Mouse (Mus musculus) cerebellum, adult 11 months (tissue): ENCODE results near the gene Atp5h.
"Not testable (repeated sequence)": the region's sequence is repeated elsewhere in the genome, so short reads cannot be mapped to it uniquely, and the experiment has no call there.

Experiments
- DNase-seq: peaks from one replicate; pipeline ENCODE4 v3.0.0; 2022

Gene Atp5h

GRCm38 (mm10) chr11:115419531-115420237 is at the start of gene Atp5h, which contains the start of gene Kctd2:
TSS of gene Atp5h (minus strand) at chr11:115419962.
TSS of gene Kctd2 (plus strand) at chr11:115420128.
- DNase-seq, result peak; percentile 94

GRCm38 (mm10) chr11:115467217-115467618 is 47.5 kb upstream of the Atp5h start:
- DNase-seq, result no peak

- no peak for DNase-seq
Observed at GRCm38 (mm10) chr11:115464851-115465250, 45.1 kb upstream of the Atp5h start.

GRCm38 (mm10) chr11:115463397-115463796 is 43.6 kb upstream of the Atp5h start:
- no peak for DNase-seq

- DNase-seq, result no peak
Observed at GRCm38 (mm10) chr11:115462243-115462891, 42.6 kb upstream of the Atp5h start, which contains the start of gene Slc16a5. TSS of gene Slc16a5 (plus strand) at chr11:115462474.

- no peak for DNase-seq
Observed at GRCm38 (mm10) chr11:115461846-115462242, 42.1 kb upstream of the Atp5h start.

GRCm38 (mm10) chr11:115460976-115461375 is 41.2 kb upstream of the Atp5h start:
- DNase-seq, result no peak

GRCm38 (mm10) chr11:115457405-115457804 is 37.6 kb upstream of the Atp5h start:
- DNase-seq, result no peak

- DNase-seq, result no peak
Observed at GRCm38 (mm10) chr11:115456182-115456581, 36.4 kb upstream of the Atp5h start.

- DNase-seq, result no peak
Observed at GRCm38 (mm10) chr11:115455619-115456018, 35.9 kb upstream of the Atp5h start.

- DNase-seq, result not testable (repeated sequence)
Observed at GRCm38 (mm10) chr11:115454822-115455221, 35.1 kb upstream of the Atp5h start.

- DNase-seq, result no peak
Observed at GRCm38 (mm10) chr11:115453306-115453705, 33.5 kb upstream of the Atp5h start.

GRCm38 (mm10) chr11:115452281-115452860 is 32.6 kb upstream of the Atp5h start:
- no peak for DNase-seq

- DNase-seq, result no peak
Observed at GRCm38 (mm10) chr11:115451781-115452241, 32.0 kb upstream of the Atp5h start.

- no peak for DNase-seq
Observed at GRCm38 (mm10) chr11:115450176-115450575, 30.4 kb upstream of the Atp5h start.

GRCm38 (mm10) chr11:115448998-115449397 is 29.2 kb upstream of the Atp5h start:
- DNase-seq, result no peak

- no peak for DNase-seq
Observed at GRCm38 (mm10) chr11:115448075-115448474, 28.3 kb upstream of the Atp5h start.

- no peak for DNase-seq
Observed at GRCm38 (mm10) chr11:115447321-115447885, 27.6 kb upstream of the Atp5h start.

- no peak for DNase-seq
Observed at GRCm38 (mm10) chr11:115446906-115447305, 27.1 kb upstream of the Atp5h start.

- no peak for DNase-seq
Observed at GRCm38 (mm10) chr11:115441417-115441816, 21.7 kb upstream of the Atp5h start.

- no peak for DNase-seq
Observed at GRCm38 (mm10) chr11:115439906-115440595, 20.3 kb upstream of the Atp5h start, which contains the start of gene Trim80. TSS of gene Trim80 (plus strand) at chr11:115440545.

- no peak for DNase-seq
Observed at GRCm38 (mm10) chr11:115439326-115439725, 19.6 kb upstream of the Atp5h start.
